Mouse (Mus musculus): ENCODE results near the gene Gm49776. TPM values are rescaled to one million over a fixed set of nuclear protein-coding genes. Genes with fewer than 3 reads are reported as not detected.
"Not testable (repeated sequence)": the region's sequence is repeated elsewhere in the genome, so short reads cannot be mapped to it uniquely, and the experiment has no call there.

Gm49776 gene
- 1.2 and 6.5 TPM in 2 replicates for polyA plus RNA-seq (2014; fragmentation: Nextera tagmentation; extraction: Ambion mirVana)

DNA sequence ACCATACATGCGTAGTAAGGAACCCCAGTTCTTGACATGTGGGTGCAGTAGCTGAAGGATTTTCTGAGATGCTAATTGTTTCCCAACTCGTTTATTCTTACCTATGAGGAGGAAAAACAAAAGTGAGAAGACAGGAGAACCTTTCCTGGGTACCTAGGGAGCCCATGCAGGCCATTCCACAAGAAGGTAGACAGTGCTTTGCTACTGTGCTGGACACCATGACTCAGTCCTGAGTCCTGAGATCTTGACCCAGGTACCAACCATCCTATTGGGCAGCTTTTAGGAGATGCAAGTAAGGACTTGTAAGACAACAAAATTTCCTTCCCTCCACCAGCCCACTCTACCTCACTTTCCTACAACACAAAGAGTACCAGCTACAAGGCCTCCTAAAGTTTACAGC is at the start of gene Gm49776:
TSS of gene Gm49776 (minus strand) at position 101 of the 400 bp plus-strand sequence.
- Histone ChIP-seq H3K9me3 (ENCODE audit: control insufficient read depth, low read length) (no peaks in the 10 kb centered on the region), H3K4me3 (ENCODE audit: low read depth, low read length) (no peak within 1 kb of the TSS), H3K27ac (replicated peaks; ENCODE audit: low read depth, low read length) (no peak within 1 kb of the TSS), H3K9ac (ENCODE audit: low read depth, low read length) (no peak within 1 kb of the TSS), H3K4me1 (ENCODE audit: control insufficient read depth, insufficient read depth, low read length) (no peaks in the 10 kb centered on the region), H3K36me3 (ENCODE audit: control insufficient read depth, insufficient read depth, low read length) (peaks cover 96% of the 10 kb centered on the region), H3K27me3 (replicated peaks; ENCODE audit: control insufficient read depth, insufficient read depth, low read length) (no peaks in the 10 kb centered on the region), H3K4me2 (ENCODE audit: low read depth, low read length) (no peak within 1 kb of the TSS)
- 98% methylated on average over 2 of the region's 2 CpGs for WGBS
- no peak for DNase-seq (ENCODE audit: low spot score)
- ATAC-seq (ENCODE audit: low read depth): no peak

DNA sequence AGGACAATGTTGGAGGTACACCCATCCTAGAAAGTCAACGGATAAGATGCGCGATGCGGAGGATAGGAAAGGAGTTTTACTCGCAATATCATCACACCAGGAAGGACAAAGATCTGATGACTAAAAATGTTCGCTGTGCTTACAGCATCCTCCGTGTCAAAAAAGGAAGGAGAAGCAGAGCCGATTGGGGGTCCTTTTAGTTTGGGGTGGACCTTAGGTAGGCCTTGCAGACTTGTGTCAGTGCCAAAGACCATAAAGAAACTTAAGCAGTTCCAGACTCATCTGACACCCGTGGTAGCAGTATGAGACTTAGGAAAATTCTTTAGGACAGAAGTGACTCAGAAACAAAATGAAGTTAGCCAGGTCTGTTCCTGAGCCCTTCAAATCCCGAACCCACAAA is 31.5 kb upstream of the Gm49776 start:
- H3K9me3 ChIP-seq (ENCODE audit: control insufficient read depth, low read length); DNase-seq (ENCODE audit: low spot score); H3K27me3 ChIP-seq (replicated peaks; ENCODE audit: control insufficient read depth, insufficient read depth, low read length): not testable (repeated sequence)
- H3K27ac ChIP-seq (replicated peaks; ENCODE audit: low read depth, low read length): peak overlapping the region; percentile 70
- H3K4me3 ChIP-seq (ENCODE audit: low read depth, low read length): peak overlapping the region; percentile 92
- H3K4me1 ChIP-seq (ENCODE audit: control insufficient read depth, insufficient read depth, low read length): peaks cover 18% of the 10 kb centered on the region
- peaks cover 14% of the 10 kb centered on the region; the same call in 1 of the 2 replicates for H3K36me3 ChIP-seq (ENCODE audit: control insufficient read depth, insufficient read depth, low read length)
- 0% methylated on average over 9 of the region's 10 CpGs for WGBS
- 0 out of 2 replicates have a peak, but pooled peaks have one; percentile 1 for ATAC-seq (ENCODE audit: low read depth)
- peak overlapping the region; percentile 60 for H3K9ac ChIP-seq (ENCODE audit: low read depth, low read length)
- peak overlapping the region; percentile 47 for H3K4me2 ChIP-seq (ENCODE audit: low read depth, low read length)

DNA sequence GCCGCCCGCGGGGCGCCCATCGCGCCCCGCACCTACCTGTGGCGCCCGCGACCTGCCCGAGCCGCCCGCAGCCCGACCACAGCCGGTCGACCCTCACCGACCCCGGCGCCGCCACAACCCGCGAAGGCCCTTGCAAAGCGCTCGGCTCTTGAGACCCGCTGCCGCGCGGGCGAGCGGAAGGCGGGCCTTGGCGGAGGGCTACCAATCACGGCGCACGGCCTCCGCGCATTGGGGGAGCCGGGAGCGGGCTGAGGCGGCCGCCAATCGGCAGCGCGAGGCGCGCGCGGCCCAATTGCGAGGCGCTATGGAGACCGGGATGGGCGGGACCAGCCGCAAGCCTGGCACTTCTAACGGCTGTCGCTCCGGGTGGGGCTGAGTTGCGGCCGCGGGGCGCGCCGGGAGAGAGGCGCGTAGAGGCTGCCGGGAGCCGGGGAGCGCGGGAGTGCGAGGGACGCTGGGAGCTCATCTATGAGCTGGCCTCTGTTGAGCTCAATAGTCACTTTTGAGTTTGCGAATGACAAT is 31.0 kb upstream of the Gm49776 start, which contains the start of gene Dgcr8:
TSS of gene Dgcr8 (minus strand) at position 180 of the 522 bp plus-strand sequence.
- Histone ChIP-seq H3K36me3 (ENCODE audit: control insufficient read depth, insufficient read depth, low read length) (peaks cover 19% of the 10 kb centered on the region), H3K27me3 (replicated peaks; ENCODE audit: control insufficient read depth, insufficient read depth, low read length) (no peaks in the 10 kb centered on the region), H3K27ac (replicated peaks; ENCODE audit: low read depth, low read length) (peak within 1 kb of the TSS; percentile 90), H3K9me3 (ENCODE audit: control insufficient read depth, low read length) (no peaks in the 10 kb centered on the region), H3K4me1 (ENCODE audit: control insufficient read depth, insufficient read depth, low read length) (peaks cover 18% of the 10 kb centered on the region), H3K9ac (ENCODE audit: low read depth, low read length) (peak within 1 kb of the TSS; percentile 98), H3K4me2 (ENCODE audit: low read depth, low read length) (peak within 1 kb of the TSS; percentile 94), H3K4me3 (ENCODE audit: low read depth, low read length) (peak within 1 kb of the TSS; percentile 92)
- under 1% methylated on average over 28 of the region's 71 CpGs for WGBS
- DNase-seq (ENCODE audit: low spot score): peak; percentile 99
- ATAC-seq (ENCODE audit: low read depth): peak; percentile 99

DNA sequence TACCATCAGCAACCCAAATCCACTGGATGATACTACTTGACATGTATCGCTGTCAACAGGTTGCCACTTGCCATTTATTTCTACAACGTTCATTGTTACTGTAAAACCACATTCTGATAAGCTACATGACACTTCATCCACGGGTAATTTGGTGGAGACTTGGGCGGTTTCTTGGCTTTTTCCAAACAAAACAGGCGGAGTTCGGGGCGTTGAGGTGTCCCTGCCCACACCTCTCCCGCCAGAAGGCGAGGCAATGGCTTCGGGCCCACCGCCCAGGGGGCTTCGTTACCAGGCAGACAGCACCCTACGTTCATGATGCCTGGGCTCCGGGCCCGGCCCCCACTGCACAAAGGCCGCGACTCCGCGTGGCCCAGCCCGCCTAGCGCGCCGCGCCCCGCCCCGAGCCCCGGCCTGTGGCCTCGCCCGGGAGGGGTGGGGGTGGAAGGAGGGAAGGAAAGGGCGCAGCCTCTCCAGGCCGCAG is 30.5 kb upstream of the Gm49776 start:
- WGBS: 0% methylated on average over 26 of the region's 31 CpGs
- peak overlapping the region; percentile 90 for H3K27ac ChIP-seq (replicated peaks; ENCODE audit: low read depth, low read length)
- H3K4me2 ChIP-seq (ENCODE audit: low read depth, low read length): peak overlapping the region; percentile 94
- peak overlapping the region; percentile 92 for H3K4me3 ChIP-seq (ENCODE audit: low read depth, low read length)
- H3K4me1 ChIP-seq (ENCODE audit: control insufficient read depth, insufficient read depth, low read length): peaks cover 18% of the 10 kb centered on the region
- peaks cover 24% of the 10 kb centered on the region for H3K36me3 ChIP-seq (ENCODE audit: control insufficient read depth, insufficient read depth, low read length)
- ATAC-seq (ENCODE audit: low read depth): peak; percentile 88
- no peaks in the 10 kb centered on the region for H3K27me3 ChIP-seq (replicated peaks; ENCODE audit: control insufficient read depth, insufficient read depth, low read length)
- no peaks in the 10 kb centered on the region for H3K9me3 ChIP-seq (ENCODE audit: control insufficient read depth, low read length)
- DNase-seq (ENCODE audit: low spot score): no peak
- peak overlapping the region; percentile 98 for H3K9ac ChIP-seq (ENCODE audit: low read depth, low read length)

GRCm38 (mm10) chr16:18288166-18288565 is 30.0 kb upstream of the Gm49776 start:
- peak overlapping the region; percentile 90; the same call in 1 of the 2 replicates for H3K27ac ChIP-seq (replicated peaks; ENCODE audit: low read depth, low read length)
- H3K9me3 ChIP-seq (ENCODE audit: control insufficient read depth, low read length): no peaks in the 10 kb centered on the region
- peak overlapping the region; percentile 94 for H3K4me2 ChIP-seq (ENCODE audit: low read depth, low read length)
- ATAC-seq (ENCODE audit: low read depth) (no peak), DNase-seq (ENCODE audit: low spot score) (peak; percentile 28)
- peak overlapping the region; percentile 98 for H3K9ac ChIP-seq (ENCODE audit: low read depth, low read length)
- H3K4me1 ChIP-seq (ENCODE audit: control insufficient read depth, insufficient read depth, low read length): peaks cover 18% of the 10 kb centered on the region
- H3K4me3 ChIP-seq (ENCODE audit: low read depth, low read length): peak overlapping the region; percentile 92
- H3K27me3 ChIP-seq (replicated peaks; ENCODE audit: control insufficient read depth, insufficient read depth, low read length): no peaks in the 10 kb centered on the region
- peaks cover 28% of the 10 kb centered on the region for H3K36me3 ChIP-seq (ENCODE audit: control insufficient read depth, insufficient read depth, low read length)
- 2% methylated on average over 4 of the region's 4 CpGs for WGBS

- no peaks in the 10 kb centered on the region for H3K4me1 ChIP-seq (ENCODE audit: control insufficient read depth, insufficient read depth, low read length)
- no peak for DNase-seq (ENCODE audit: low spot score)
- no peak for ATAC-seq (ENCODE audit: low read depth)
- H3K4me2 ChIP-seq (ENCODE audit: low read depth, low read length): no peak overlapping the region
- H3K36me3 ChIP-seq (ENCODE audit: control insufficient read depth, insufficient read depth, low read length): peaks cover 94% of the 10 kb centered on the region
- no peak overlapping the region for H3K9ac ChIP-seq (ENCODE audit: low read depth, low read length)
- no peaks in the 10 kb centered on the region for H3K27me3 ChIP-seq (replicated peaks; ENCODE audit: control insufficient read depth, insufficient read depth, low read length)
- no peak overlapping the region for H3K4me3 ChIP-seq (ENCODE audit: low read depth, low read length)
- no peaks in the 10 kb centered on the region for H3K9me3 ChIP-seq (ENCODE audit: control insufficient read depth, low read length)
- no peak overlapping the region for H3K27ac ChIP-seq (replicated peaks; ENCODE audit: low read depth, low read length)
- WGBS: 72% methylated on average over 2 of the region's 2 CpGs
These were observed 17.0 kb upstream of the Gm49776 start for GRCm38 (mm10) chr16:18275166-18275565.

GRCm38 (mm10) chr16:18268182-18268581 is 10.1 kb upstream of the Gm49776 start:
- 92% methylated on average over 5 of the region's 5 CpGs for WGBS
- H3K9ac ChIP-seq (ENCODE audit: low read depth, low read length): no peak overlapping the region
- no peak overlapping the region for H3K4me3 ChIP-seq (ENCODE audit: low read depth, low read length)
- H3K36me3 ChIP-seq (ENCODE audit: control insufficient read depth, insufficient read depth, low read length): peaks cover 94% of the 10 kb centered on the region
- no peaks in the 10 kb centered on the region for H3K27me3 ChIP-seq (replicated peaks; ENCODE audit: control insufficient read depth, insufficient read depth, low read length)
- H3K9me3 ChIP-seq (ENCODE audit: control insufficient read depth, low read length): no peaks in the 10 kb centered on the region
- H3K4me1 ChIP-seq (ENCODE audit: control insufficient read depth, insufficient read depth, low read length): no peaks in the 10 kb centered on the region
- ATAC-seq (ENCODE audit: low read depth) (no peak), DNase-seq (ENCODE audit: low spot score) (no peak)
- H3K4me2 ChIP-seq (ENCODE audit: low read depth, low read length): no peak overlapping the region
- H3K27ac ChIP-seq (replicated peaks; ENCODE audit: low read depth, low read length): no peak overlapping the region

- no peaks in the 10 kb centered on the region for H3K4me1 ChIP-seq (ENCODE audit: control insufficient read depth, insufficient read depth, low read length)
- H3K4me3 ChIP-seq (ENCODE audit: low read depth, low read length): no peak overlapping the region
- DNase-seq (ENCODE audit: low spot score): no peak
- no peak overlapping the region for H3K27ac ChIP-seq (replicated peaks; ENCODE audit: low read depth, low read length)
- WGBS: 81% methylated on average over 2 of the region's 2 CpGs
- H3K27me3 ChIP-seq (replicated peaks; ENCODE audit: control insufficient read depth, insufficient read depth, low read length): no peaks in the 10 kb centered on the region
- no peak overlapping the region for H3K9ac ChIP-seq (ENCODE audit: low read depth, low read length)
- no peaks in the 10 kb centered on the region for H3K9me3 ChIP-seq (ENCODE audit: control insufficient read depth, low read length)
- H3K4me2 ChIP-seq (ENCODE audit: low read depth, low read length): no peak overlapping the region
- H3K36me3 ChIP-seq (ENCODE audit: control insufficient read depth, insufficient read depth, low read length): peaks cover 93% of the 10 kb centered on the region
- no peak for ATAC-seq (ENCODE audit: low read depth)
These were observed 6.9 kb upstream of the Gm49776 start for GRCm38 (mm10) chr16:18265024-18265423.

DNA sequence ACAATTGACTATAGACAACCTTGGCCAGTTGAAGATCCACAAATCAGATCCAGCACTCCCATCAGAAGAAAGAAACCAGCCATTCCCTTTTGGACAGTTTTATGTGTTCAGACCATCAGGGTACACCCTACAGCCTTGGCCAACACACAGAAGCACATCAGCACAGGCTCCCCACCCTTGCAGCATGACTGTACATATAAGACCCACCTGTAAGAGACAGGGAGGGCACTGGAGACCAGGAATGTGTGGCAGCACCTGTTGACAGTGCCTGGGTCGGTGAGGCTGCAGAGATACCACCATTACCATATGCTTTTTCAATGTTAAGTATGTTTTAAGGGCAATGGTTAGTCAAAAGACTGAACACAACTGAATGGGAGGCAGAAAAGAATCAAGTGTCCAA is 4.3 kb downstream of the Gm49776 start:
- Histone ChIP-seq H3K27ac (replicated peaks; ENCODE audit: low read depth, low read length) (no peak overlapping the region), H3K4me2 (ENCODE audit: low read depth, low read length) (no peak overlapping the region), H3K9me3 (ENCODE audit: control insufficient read depth, low read length) (no peaks in the 10 kb centered on the region), H3K36me3 (ENCODE audit: control insufficient read depth, insufficient read depth, low read length) (peaks cover 85% of the 10 kb centered on the region), H3K4me3 (ENCODE audit: low read depth, low read length) (no peak overlapping the region), H3K4me1 (ENCODE audit: control insufficient read depth, insufficient read depth, low read length) (peaks cover 16% of the 10 kb centered on the region), H3K27me3 (replicated peaks; ENCODE audit: control insufficient read depth, insufficient read depth, low read length) (no peaks in the 10 kb centered on the region), H3K9ac (ENCODE audit: low read depth, low read length) (no peak overlapping the region)
- ATAC-seq (ENCODE audit: low read depth) (no peak), DNase-seq (ENCODE audit: low spot score) (no peak)
- 82% methylated on average over 1 of the region's 1 CpGs for WGBS

Data from embryonic facial prominence, embryonic 14.5 days (tissue).